Mouse (Mus musculus): ENCODE data around the gene Gm20837.
"Not testable (repeated sequence)": the region's sequence is repeated elsewhere in the genome, so short reads cannot be mapped to it uniquely, and the experiment has no call there.

Gene Gm20837

DNA sequence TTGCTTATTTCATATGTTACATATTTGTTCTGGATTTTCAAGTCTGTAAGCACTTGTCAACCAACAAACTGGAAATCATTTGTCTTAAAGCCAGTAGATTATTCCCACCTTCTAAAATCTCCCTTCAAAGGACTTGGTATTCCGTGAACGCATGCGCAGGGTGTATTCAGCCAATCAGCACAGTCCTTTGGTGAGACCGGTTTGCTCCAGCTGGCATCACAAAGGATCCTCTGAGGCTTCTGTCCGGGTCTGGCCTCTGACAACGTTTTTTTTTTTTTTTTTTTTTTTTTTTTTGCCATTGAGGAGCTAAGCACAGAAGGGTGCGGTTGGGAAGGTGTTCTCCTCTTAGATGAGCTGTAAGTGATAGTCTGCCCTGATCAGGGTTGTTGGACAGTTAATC is at the start of gene Gm20837:
Gene Gm20837 (plus strand): TSS at position 301 of the 400 bp plus-strand sequence.
- POLR2A ChIA-PET, CTCF ChIA-PET: not testable (repeated sequence)
